Mouse (Mus musculus) testis, adult 2 months (tissue): ENCODE measurements around the gene Pik3c2g. TPM values are rescaled to one million over a fixed set of nuclear protein-coding genes. Genes with fewer than 3 reads are reported as not detected.

Experiments used
- H3K27ac ChIP-seq: fragments of 200-500 bp; 2 replicates; pipeline ENCODE4 v1.5.1; 2012; ENCODE audit warnings: low read depth, low read length; ENCODE audit not compliant: control insufficient read depth, insufficient read depth
- H3K27me3 ChIP-seq: fragments of 200-500 bp; 2 replicates; pipeline ENCODE4 v1.6.1; 2012; ENCODE audit warnings: mild to moderate bottlenecking, low read length, moderate library complexity; ENCODE audit not compliant: control insufficient read depth, insufficient read depth
- H3K36me3 ChIP-seq: fragments of 200-500 bp; 2 replicates; pipeline ENCODE4 v1.6.1; 2012; ENCODE audit warnings: mild to moderate bottlenecking, low read length; ENCODE audit not compliant: control insufficient read depth, insufficient read depth
- H3K4me1 ChIP-seq: fragments of 200-500 bp; 2 replicates; pipeline ENCODE4 v1.6.1; 2012; ENCODE audit warnings: low read length; ENCODE audit not compliant: control insufficient read depth, insufficient read depth
- H3K4me3 ChIP-seq: fragments of 200-500 bp; 2 replicates; pipeline ENCODE4 v1.5.1; 2012; ENCODE audit warnings: low read depth, mild to moderate bottlenecking, low read length, moderate library complexity, mixed read lengths; ENCODE audit not compliant: control insufficient read depth
- CTCF ChIP-seq: fragments of 200-500 bp; IDR thresholded peaks from 2 replicates; pipeline ENCODE4 v1.5.1; 2012; ENCODE audit warnings: low read depth, mild to moderate bottlenecking, inconsistent platforms, low read length, moderate library complexity; ENCODE audit not compliant: control insufficient read depth, insufficient read depth, insufficient replicate concordance
- POLR2A ChIP-seq: fragments of 200-500 bp; IDR thresholded peaks from 2 replicates; pipeline ENCODE4 v1.6.1; 2012; ENCODE audit warnings: low read depth, mild to moderate bottlenecking, inconsistent platforms, low read length, moderate library complexity; ENCODE audit not compliant: control insufficient read depth
- polyA plus RNA-seq: library from polyadenylated mRNA; depleted of rRNA; stranded (reverse); fragments of >200 nt; gene quantifications from 2 replicates; pipeline ENCODE4 v1.2.3, GENCODE M21; 2012

The Pik3c2g gene
- polyA plus RNA-seq, 1 experiment = 0.35 TPM

DNA sequence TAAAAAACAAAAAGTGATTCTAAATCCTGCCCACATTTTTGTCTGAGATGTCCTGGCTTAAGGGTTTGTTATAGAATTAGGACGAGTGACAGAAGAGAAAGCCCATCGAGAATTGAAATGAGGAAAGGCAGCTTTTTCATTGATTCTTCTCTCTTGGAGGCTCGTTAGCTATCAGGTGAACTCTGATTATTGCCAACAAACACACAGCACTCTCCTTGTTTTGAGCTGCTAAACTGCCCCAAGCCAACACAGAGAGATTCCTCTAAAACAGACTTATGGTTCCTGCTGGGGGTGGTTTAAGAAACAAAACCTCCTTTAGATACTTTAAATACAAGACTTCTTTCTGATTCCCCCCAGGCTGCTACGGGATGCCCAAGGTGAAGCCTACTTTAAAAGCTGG, 256.5 kb downstream of the Pik3c2g start:
- no peak overlapping the region for H3K4me3 ChIP-seq
- no peak overlapping the region for H3K27ac ChIP-seq
- H3K4me1 ChIP-seq = no peaks in the 10 kb centered on the region
- H3K27me3 ChIP-seq = no peaks in the 10 kb centered on the region
- no peaks in the 10 kb centered on the region for H3K36me3 ChIP-seq
- TF ChIP-seq POLR2A = no peak
- TF ChIP-seq CTCF = no peak

DNA sequence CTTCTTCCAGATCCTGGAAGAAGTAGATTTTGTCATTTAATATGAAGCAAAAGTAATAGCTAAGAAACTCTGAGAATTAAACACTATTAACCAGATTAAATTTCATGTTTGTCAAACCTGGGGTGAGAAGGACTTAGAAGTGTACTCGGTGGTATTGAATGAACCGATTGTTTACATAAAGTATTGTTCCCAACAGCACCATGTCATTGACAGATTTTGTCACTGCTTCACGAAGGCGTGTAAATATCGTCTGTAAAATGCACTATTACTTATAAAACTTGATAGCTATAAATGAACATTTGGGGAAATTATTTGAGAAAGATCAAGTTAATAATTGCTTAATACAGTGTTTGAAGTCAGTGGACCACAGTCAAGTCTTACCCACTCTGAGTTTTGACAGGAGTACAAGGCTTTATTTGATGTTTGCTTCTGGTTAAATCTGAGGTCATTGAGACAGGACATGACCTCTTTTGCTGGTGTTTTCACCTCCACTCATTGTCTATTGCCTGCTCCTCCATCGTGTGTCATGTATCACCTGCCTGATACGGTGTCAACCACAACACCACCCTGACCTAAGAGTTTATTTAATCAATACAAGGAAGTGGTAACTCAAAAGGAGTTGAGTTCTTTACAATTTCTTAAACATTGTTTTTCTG, 260.0 kb downstream of the Pik3c2g start:
- H3K4me1 ChIP-seq = no peaks in the 10 kb centered on the region
- H3K4me3 ChIP-seq = no peak overlapping the region
- no peak for TF ChIP-seq CTCF
- no peak for TF ChIP-seq POLR2A
- no peak overlapping the region for H3K27ac ChIP-seq
- no peaks in the 10 kb centered on the region for H3K36me3 ChIP-seq
- H3K27me3 ChIP-seq = no peaks in the 10 kb centered on the region

DNA sequence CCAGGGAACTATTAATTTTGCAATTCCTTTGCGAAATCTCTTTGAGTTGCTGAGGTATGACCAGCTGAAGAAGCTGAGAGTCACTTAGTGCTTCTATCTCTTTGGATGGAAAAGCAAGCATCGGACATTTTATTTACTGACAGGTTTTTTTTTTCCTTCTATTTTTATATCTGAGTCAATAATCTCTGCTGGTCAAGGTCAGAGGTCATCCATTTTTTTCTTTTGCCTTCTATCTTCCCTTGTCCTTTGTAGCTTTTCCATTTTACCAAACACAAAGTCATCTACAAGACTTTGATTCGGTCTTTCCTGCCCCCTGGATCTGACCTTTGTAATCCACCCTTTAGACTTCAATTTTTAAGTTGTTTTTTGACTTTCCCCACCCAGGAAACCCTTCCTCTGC, 262.9 kb downstream of the Pik3c2g start:
- Histone ChIP-seq H3K4me3 (no peak overlapping the region), H3K27me3 (no peaks in the 10 kb centered on the region), H3K4me1 (no peaks in the 10 kb centered on the region), H3K36me3 (no peaks in the 10 kb centered on the region), H3K27ac (no peak overlapping the region)
- TF ChIP-seq CTCF (no peak), POLR2A (no peak)

DNA sequence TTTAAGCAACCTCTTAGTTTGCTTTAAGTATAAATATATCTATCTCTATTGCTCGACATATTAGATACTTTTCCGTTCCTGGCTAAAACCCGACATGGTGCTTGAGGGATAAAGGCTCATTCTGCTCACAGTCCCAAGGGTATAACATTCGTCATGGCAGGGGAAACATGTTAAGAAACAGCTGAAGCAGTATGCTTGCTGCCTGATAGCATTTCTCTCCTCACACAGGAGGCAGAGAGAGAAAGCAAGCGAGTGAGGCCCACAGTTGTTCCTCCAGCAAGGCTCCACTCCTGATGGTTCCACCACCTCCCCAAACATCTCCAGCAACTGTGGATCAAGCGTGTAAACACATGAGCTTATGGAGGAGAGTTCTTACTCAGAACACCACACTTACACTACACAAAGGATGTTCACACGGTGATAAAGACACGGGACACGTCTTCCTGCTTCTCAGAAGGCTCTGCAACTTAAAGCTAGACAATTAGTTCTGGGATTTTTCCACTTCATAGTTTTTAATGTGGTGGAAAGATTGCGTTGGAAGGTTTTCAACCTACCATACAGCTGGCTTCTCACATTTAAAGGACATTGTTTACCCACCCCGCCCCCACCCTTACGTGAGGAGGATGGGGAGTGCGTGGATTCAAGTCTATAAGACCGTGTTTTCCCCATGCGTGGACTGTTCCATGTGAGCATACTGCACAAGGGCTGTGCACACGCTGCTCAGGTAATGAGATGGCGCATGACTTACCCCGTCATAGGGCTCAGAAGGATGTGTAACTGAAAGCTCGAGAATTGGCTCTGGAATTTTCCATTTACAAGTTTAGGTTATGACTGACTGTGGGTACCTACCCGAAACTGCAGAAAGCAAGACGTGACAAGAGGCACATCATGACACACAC, 264.9 kb downstream of the Pik3c2g start:
- Histone ChIP-seq H3K4me1 (no peaks in the 10 kb centered on the region), H3K36me3 (no peaks in the 10 kb centered on the region), H3K27ac (no peak overlapping the region), H3K27me3 (no peaks in the 10 kb centered on the region), H3K4me3 (no peak overlapping the region)
- TF ChIP-seq POLR2A (no peak), CTCF (no peak)

DNA sequence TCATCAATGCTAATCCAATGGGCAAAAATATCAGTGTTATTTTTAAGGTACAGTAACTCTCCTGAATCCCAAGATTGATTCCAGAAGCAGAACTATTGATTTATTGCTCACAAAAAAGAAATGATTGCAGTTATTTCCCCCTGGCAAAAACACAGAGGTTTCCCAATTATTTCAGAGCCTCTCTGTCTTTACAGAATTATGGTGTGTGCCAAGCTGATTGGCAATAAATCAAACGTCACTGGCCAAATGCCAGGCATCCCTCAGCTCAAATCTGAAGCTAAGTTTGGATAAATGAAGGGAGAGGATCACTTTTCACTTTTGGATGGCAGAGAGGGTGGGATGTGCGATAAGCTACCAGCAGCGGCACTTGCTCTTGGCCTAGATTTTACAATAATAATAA, 265.8 kb downstream of the Pik3c2g start:
- H3K27me3 ChIP-seq = no peaks in the 10 kb centered on the region
- no peak overlapping the region for H3K27ac ChIP-seq
- no peaks in the 10 kb centered on the region for H3K4me1 ChIP-seq
- H3K36me3 ChIP-seq = no peaks in the 10 kb centered on the region
- no peak overlapping the region for H3K4me3 ChIP-seq
- TF ChIP-seq CTCF = no peak
- no peak for TF ChIP-seq POLR2A

DNA sequence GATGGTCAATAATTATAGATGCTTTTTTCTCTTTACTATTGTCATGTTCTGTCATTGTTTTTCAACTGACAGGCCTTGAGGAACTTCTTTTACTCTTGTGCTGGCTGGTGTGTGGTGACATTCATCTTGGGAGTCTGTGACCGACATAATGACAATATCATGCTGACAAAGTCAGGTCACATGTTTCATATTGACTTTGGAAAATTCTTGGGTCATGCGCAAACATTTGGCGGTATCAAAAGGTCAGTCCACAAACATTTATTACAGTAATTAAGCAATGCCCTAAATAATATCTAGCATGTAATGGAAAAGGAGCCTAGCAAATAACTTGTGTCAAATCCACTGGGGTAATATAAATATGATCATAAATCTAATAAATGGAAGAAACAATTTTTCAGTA, 273.1 kb downstream of the Pik3c2g start:
- Histone ChIP-seq H3K36me3 (no peaks in the 10 kb centered on the region), H3K27me3 (no peaks in the 10 kb centered on the region), H3K4me1 (no peaks in the 10 kb centered on the region), H3K4me3 (no peak overlapping the region), H3K27ac (no peak overlapping the region)
- TF ChIP-seq POLR2A (no peak), CTCF (no peak)

DNA sequence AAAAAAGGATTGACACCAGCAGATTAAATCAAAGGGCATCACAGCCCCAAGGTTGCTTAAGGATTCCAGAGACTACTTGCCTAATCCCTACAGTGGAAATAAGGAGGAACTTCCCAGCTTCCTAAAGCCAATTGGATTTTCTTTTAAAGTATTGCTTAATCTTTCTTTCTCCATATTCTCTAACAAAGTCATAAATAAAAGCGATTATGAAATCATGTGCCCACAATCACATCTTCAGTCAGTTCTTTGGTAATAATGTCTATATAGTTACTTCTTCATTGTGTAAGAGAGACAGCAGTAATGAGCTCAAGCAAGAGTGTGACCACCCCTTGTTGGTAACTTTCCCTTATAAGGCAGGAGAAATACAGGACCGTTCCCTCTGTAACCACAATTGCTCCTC, 274.5 kb downstream of the Pik3c2g start:
- TF ChIP-seq POLR2A = no peak
- no peak for TF ChIP-seq CTCF
- H3K4me3 ChIP-seq = no peak overlapping the region

More for the DNA sequence above, 274.5 kb downstream of the Pik3c2g start:
- Histone ChIP-seq H3K36me3 (no peaks in the 10 kb centered on the region), H3K27ac (no peak overlapping the region), H3K27me3 (no peaks in the 10 kb centered on the region), H3K4me1 (no peaks in the 10 kb centered on the region)
